Mouse (Mus musculus): ENCODE data around the gene Pebp1.

DNA sequence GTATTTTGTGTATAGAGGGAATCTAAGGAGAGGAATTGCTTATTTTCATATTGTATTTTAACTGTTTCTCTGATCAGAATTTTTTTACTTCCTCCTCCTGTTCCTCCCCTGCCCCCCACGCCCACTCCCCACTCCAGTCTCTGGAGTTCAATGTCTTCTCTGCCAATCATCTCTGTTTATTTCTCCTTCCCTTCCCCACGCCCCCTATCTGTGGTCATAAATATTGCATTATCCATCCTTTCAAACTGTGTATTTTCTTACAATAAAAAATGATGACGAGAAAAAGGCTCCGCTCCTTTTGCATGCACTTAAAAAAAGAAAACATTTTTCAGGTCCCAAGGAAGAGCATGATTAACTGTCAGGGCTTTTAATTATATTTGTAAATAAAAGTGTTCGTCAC, 12.6 kb downstream of the Pebp1 start:
- TF ChIP-seq CTCF (IDR thresholded peaks at IDR 0.05; ENCODE audit: low read depth, low read length) = no peak
- no peak for TF ChIP-seq POLR2A (IDR thresholded peaks at IDR 0.05; ENCODE audit: extremely low read depth, insufficient read depth, low read length)

Measured in liver, adult 2 months (tissue).